Mouse (Mus musculus) kidney, postnatal 14 days (tissue): ENCODE measurements at regions not wholly inside any gene's neighbourhood (a gene's known extent, or its start where the extent isn't known, plus 50 kb on each side); places are given as distances from the start of the nearest gene placed in this dataset.

Experiments
- DNase-seq: peaks from one replicate; pipeline ENCODE4 v3.0.0; 2022; ENCODE audit warnings: mixed read lengths

- DNase-seq, result no peak
These were observed 77.9 kb downstream of the Sik1 start for GRCm38 (mm10) chr17:31777751-31778150.

DNA sequence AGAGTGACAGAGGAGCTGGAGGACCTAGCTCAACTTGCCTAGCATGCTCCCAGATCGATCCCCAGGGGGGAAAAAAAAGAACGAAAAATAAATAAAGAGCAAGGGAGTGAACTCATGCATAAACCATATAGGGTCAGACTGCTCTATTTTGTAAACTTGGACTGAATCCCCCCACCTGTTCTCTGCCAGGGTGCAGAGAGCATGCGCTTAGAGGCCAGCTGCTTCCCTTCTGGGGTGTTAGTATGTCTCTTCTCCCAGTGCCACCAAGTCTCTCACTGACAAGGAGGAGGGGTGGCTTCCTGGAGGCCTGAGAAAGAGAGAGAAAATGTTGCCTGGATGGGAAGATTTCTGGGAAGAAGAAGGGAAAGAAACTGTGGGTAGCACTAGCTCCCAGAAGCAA, 76.1 kb downstream of the Sik1 start:
- no peak for DNase-seq

DNA sequence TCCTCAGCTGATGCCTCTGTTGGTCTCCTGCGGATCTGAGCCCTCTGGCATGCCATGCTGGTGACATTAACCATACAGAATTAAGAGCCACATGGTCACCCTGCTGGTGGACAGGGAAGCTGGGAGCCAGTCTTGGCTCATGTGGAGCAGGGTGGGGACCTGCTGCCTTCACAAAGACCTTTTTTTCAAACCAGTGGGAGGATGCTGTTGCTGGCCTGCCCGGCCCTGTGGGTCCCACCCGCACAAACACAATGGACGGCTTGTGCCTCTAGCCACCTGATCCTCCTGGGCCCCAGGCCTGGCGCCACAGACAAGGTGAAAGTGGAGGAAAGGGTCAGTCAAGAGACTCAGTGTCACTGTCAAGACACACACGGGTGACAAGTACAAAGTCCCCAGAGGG, 73.4 kb downstream of the Sik1 start:
- no peak for DNase-seq

- DNase-seq, result no peak
These were observed 72.5 kb downstream of the Sik1 start for GRCm38 (mm10) chr17:31783071-31783470.

DNA sequence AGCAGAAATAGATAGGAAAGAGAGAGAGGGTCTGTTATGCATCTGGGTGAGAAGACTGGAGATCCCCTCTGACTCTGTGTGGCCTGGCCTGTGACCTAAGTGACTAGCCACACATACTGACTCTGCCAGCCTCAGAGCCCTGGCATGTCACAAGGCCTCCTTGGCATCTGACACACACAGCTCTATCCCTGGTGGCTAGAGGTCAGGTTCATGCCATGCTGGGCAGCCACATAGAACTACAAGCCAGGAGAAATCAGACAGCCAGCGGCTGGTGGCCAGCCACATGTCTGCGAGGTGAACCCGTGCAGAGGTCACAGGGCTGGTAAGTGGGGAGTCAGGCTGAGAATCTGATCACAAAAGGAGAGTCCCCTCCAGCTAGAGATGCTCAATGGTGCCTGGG, 67.3 kb downstream of the Sik1 start:
- DNase-seq, result peak; percentile 52

- DNase-seq, result no peak
These were observed 66.5 kb downstream of the Sik1 start for GRCm38 (mm10) chr17:31789068-31789583.

DNA sequence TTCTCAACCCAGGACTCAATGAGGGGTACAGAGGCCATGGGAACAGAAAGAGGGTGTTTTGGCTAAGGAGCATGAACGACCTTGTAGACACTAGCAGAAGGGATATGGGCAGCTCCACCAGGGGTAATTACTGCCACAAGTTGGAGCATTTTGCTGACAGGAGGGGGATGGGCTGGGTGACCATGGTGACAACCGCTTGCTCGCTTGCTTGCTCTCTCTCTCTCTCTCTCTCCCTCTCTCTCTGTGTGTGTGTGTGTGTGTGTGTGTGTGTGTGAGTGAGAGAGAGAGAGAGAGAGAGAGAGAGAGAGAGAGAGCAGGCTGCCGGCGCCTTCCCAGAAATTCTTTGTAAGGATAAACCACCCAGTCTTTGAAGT, 65.7 kb downstream of the Sik1 start:
- peak; percentile 54 for DNase-seq

DNA sequence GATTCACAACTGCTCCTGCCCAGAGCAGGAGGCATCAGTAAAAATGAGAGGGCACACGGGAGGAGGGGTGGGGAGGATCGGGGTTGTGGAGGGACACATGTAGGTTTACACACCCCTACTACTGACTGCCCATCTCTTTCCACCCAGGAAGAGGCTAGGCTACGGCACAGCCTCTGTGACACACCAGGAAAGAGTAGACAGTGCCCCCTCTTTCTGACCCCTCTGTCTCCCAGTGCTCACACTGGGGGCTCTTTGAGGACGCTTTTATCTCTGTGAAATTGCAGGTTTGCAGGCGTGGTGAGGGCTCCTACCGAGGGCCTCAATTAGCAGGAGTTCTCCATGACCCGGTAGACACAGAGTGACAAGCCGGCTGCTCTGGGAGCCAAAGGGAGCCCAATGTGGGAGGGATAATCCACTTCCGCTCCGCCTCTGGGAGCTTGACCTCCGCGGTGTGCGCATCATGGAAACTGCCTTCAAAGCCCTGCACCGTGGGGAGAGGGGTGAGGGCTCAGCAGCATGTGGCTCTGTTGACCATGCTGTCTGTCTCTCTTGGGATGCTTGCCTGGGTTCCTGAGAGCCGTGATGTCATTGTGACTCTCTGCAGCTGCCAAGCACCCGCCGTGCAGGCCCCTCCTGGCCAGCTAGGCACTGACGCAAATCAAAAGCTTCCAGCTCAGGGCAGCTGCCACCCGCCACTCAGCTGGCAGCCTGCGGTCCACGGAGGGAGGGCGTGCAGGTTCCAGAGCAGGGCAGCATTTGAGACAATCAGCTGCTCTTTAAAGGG, 65.1 kb downstream of the Sik1 start:
- DNase-seq, result peak; percentile 68

GRCm38 (mm10) chr17:31791656-31792055, 63.9 kb downstream of the Sik1 start:
- no peak for DNase-seq

DNA sequence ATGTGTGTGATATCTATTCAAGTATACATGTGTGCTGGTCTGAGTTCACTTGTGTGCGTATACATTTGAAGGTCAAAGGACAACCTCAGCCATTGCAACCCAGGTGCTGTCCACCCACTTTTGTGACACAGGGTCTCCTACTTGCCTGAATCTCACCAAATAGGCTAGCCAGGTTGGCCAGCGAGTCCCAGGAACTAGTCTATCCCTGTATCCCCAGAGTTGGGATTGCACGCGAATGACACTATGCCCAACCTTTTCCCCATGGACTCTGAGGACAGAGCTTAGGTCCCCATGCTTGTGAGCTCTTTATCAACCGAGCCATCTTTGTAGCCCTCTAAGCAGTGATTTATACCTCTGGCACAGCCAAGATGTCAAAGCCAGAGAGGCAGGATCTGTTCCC, 62.6 kb downstream of the Sik1 start:
- no peak for DNase-seq

DNA sequence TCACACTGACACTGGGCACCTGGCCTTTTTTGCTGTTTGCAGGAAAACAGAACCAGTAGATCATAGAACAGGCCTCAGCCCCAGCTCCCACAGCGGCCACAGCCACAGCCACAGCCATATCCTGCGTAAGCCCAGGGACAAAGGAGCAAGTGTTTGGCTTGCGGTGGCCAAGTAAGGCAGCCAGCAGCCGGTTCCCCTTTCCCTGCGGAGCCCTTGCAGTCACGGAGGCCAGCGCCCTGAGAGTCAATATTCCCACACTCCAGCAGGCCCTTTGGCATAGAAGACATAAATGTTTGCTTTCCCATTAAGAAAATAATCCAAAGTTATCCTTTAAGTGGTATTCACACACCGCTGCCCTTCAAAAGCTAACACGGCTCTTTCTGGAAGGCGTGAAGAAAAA, 62.1 kb downstream of the Sik1 start:
- peak; percentile 49 for DNase-seq

DNA sequence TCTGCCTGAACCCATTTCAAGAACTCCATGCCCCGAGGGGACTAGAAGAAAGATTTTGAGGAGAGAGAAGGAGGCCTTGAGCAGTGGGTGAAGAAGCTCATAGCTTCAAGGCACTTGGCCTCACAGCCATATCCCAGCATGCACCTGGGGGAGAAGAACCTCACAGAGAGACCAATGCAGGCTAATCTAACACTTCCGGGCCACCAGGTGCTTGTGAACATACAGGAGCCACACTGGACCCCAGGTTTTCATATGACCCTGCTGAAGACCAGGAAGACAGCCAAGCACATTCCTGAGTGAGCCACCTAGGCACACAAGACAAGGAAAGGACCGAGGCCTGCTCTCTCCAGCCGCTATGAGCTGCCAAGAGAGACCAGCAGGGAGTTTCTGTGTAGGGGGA, 61.6 kb downstream of the Sik1 start:
- peak; percentile 29 for DNase-seq
